Mouse (Mus musculus) liver, adult 2 months (tissue): Measurements from ENCODE around the gene Wrnip1.

Experiments
- CTCF ChIP-seq: fragments of 200-500 bp; IDR thresholded peaks from 2 replicates; pipeline ENCODE4 v1.5.1; 2011; ENCODE audit warnings: low read depth, low read length, control low read depth
- POLR2A ChIP-seq: fragments of 200-500 bp; IDR thresholded peaks from 2 replicates; pipeline ENCODE4 v1.6.1; 2011; ENCODE audit warnings: low read length, control low read depth; ENCODE audit not compliant: insufficient read depth; ENCODE audit errors: extremely low read depth

GRCm38 (mm10) chr13:32783055-32783454 is 18.8 kb upstream of the Wrnip1 start:
- TF ChIP-seq CTCF = peak; percentile 34; the same call in 1 of the 2 replicates
- TF ChIP-seq POLR2A = no peak
